Mouse (Mus musculus): ENCODE data around the gene Gramd1b. TPM values are rescaled to one million over a fixed set of nuclear protein-coding genes. Genes with fewer than 3 reads are reported as not detected.
"Not testable (repeated sequence)": the region's sequence is repeated elsewhere in the genome, so short reads cannot be mapped to it uniquely, and the experiment has no call there.

Gramd1b gene
- total RNA-seq, 4 experiments from 2014 or later: 134 to 191 (median 158) TPM

DNA sequence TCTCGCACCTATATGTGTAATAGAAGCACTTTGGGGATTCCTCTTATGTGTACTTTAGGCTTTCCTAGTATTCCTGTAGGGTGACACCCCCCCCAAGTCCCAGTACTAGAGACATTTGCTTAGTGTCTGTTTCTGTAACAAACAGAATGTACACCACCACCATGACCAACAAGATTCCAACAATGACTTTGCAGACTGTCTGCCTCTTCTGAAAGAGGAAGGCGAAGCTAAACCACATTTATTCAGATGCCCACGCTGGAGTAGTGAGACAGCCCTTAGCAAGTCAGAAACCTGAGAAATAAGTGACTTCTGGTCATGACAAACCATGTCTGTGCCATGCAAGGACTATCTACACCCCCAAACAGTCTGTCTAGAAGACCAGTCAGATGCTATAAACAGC is 11.9 kb downstream of the Gramd1b start:
- DNase-seq (ENCODE audit: low spot score in 2 of 2): no peak

GRCm38 (mm10) chr9:40511970-40512369 is 19.2 kb downstream of the Gramd1b start:
- no peak for DNase-seq (ENCODE audit: low spot score in 2 of 2)

GRCm38 (mm10) chr9:40509479-40509878 is 21.7 kb downstream of the Gramd1b start:
- DNase-seq (ENCODE audit: low spot score in 2 of 2): no peak

DNA sequence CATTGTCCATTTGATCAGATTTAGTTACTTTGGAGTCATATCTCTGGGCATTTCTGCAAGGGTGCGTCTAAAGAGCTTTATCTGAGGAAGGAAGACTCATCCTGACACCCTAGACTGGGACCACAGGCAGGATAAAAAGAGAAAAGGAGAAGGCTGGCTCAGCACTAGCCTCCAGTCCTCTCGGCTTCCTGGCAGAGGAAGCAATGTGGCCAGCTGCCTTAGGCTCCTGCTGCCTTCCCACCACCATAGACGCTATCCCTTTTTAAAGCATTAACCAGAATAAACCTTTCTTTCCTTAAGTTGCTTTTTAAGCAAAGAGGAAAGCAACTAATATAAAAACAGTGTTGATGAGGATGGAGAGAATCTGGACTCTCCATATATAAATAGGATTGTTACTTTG is 24.6 kb downstream of the Gramd1b start:
- no peak for DNase-seq (ENCODE audit: low spot score in 2 of 2)

GRCm38 (mm10) chr9:40505471-40506312 is 25.5 kb downstream of the Gramd1b start:
- DNase-seq (ENCODE audit: low spot score in 2 of 2): peak; percentile 43 to 45

DNA sequence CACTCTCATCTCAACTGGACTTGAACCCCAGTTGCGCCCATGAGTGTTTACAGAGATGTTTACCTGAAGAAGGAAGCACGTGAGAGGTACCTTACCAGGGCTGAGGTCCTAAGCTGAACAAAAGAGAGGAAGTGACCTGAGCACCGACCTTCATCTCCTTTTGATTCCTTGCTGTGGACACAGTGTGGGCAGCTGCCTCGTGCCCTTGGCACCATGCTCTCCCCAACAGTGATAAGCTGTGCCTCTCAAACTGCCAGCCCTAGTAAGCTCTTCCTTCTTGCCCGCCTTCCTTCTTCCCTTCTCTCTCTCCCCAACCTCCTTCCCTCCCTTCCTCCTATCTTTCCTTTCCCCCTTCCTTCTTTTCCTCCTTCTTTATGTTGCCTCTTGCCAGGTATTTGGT is 26.3 kb downstream of the Gramd1b start:
- DNase-seq (ENCODE audit: low spot score in 2 of 2): no peak

GRCm38 (mm10) chr9:40500691-40501090 is 30.5 kb downstream of the Gramd1b start:
- DNase-seq (ENCODE audit: low spot score in 2 of 2): no peak

GRCm38 (mm10) chr9:40482351-40483084 is 48.7 kb downstream of the Gramd1b start:
- DNase-seq (ENCODE audit: low spot score in 2 of 2): not testable (repeated sequence)

- DNase-seq (ENCODE audit: low spot score in 2 of 2): no peak
Observed at GRCm38 (mm10) chr9:40481271-40481670, 49.9 kb downstream of the Gramd1b start.

DNA sequence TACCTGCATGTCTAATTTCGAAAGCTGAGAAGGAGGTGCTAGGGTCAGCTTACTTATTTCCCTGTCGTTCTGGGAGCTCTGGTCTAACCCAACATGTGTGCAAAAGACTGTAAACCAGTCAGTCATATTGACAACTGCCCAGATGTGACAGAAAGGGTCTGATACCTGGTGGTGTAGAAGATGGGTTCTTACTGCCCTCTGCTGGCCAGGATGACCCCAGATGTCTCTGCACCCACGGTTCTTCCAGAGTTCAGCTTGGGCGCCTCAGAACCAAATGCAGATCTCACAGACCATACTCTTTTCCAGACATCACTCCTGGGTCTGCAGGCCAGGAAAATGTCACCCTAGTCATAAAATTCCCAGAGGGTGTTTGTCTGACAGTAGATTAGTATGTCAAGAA is 51.9 kb downstream of the Gramd1b start:
- no peak for DNase-seq (ENCODE audit: low spot score in 2 of 2)

GRCm38 (mm10) chr9:40478146-40478900 is 52.9 kb downstream of the Gramd1b start:
- DNase-seq (ENCODE audit: low spot score in 2 of 2): no peak

DNA sequence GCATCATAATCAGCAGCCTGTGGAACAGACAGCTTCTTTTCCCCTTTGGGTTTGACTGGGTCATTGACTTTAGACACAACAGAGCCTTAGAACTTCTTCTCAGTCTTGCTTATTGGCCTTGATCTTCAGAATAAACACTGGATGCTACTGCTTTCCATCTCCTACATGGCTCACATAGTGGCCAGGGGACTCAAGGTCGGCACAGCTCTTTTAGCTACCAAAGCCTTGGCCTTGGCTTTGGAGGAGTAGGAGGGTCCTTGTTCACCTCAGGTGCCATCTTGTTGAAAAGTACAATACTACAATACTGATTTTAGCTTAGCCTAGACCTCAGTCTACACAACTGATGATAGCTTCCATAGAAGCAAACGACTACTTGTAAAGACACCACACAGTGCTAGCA is 53.6 kb downstream of the Gramd1b start:
- DNase-seq (ENCODE audit: low spot score in 2 of 2): no peak

- no peak for DNase-seq (ENCODE audit: low spot score in 2 of 2)
Observed at GRCm38 (mm10) chr9:40476098-40476497, 55.1 kb downstream of the Gramd1b start.

DNA sequence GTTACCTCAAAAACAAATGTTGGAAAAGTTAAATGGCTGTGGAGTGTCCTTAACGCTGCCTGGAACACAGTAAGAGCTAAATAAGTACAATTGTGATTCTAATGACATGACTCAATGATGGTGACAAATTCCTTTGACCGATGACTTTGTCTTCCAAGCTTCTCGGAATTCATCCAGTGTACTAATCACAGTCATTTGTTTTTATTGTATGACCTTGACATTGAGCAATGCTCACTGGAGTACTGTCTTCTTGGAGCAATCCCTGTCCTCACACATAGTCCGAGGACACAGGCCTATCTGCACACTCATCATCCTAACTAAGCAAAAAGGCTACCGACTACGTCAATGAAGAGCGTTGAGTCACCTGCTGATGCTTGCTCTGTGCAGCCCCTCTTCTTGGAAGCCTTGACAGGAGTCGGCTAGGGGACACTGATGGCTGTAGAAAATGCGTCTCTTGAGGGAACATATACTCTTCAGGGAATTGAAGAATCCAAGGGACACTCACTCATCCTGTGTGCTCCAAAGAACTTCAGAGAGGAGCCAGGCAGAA is 58.1 kb downstream of the Gramd1b start:
- no peak for DNase-seq (ENCODE audit: low spot score in 2 of 2)

DNA sequence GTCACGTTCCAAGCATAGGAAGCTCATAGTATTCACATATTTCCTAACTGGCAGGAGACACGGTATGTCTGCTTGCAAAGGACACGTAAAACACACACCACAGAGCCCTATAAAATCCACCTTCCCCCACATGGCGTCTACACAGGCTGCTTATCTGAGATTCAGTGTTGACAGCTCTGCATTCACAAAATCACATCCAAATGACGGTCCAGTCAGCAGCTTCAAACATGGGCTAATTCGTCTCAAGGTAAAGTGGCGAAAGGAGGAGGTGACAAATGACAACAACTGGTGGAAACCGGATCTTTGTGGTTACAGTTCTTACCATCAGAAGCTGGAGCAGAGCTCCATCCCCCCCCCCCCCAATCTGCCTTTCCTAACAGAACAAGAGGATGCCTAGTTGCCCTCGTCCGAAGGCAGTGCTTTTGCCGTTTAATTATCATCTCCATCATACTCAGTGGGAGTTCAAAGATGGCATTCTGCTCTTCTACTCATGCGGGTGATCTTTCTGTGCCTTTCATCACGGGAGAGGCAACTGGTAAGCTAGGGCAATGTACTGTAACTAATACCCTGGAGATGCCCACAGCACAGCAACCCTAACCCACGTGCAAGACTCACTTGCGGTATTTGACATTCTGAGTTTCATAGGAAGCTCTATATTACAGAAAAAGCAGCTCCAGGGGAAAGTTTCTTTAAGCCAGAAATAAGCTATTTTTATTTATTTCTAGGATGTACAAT is 61.6 kb downstream of the Gramd1b start:
- DNase-seq (ENCODE audit: low spot score in 2 of 2): no peak

- no peak for DNase-seq (ENCODE audit: low spot score in 2 of 2)
Observed at GRCm38 (mm10) chr9:40466782-40467181, 64.4 kb downstream of the Gramd1b start.

DNA sequence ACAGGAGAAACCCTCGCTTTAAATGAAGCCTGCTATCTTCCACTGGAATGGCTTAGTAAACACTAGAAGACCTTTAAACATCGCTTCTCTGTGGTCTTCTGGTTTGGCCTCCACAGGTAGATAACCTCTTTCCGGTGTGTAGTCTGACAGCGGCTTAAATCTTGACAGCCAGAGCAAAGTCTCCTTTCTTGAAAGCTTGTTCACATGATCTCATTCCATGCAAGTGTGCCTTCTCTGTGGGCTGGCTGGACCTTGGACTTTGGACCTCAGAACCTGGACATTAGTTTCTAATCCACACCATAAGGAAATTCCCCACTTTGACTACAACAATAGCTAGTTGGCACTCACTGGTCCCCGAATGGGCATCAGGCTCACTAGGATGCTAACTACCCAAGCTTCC is 65.6 kb downstream of the Gramd1b start:
- no peak for DNase-seq (ENCODE audit: low spot score in 2 of 2)

DNA sequence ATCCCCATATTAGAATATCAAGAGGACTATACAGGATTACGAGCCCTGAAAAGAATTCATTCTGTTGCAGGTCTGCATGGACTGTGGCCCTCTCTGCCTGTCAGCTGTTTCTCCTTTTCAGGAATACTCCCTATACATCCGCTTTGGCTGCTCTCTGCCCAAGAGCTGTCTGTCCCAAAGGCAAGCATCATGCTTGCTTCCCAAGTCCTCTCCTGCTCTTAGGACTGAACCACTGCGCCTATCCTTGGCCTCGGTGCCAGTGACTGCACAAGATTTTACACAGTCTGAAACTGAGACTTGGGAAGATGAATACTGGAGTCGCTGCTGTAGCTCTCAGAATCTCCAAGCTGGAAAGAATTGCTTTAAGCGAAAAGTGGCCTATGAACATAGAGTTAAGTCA is 68.8 kb downstream of the Gramd1b start:
- DNase-seq (ENCODE audit: low spot score in 2 of 2): no peak

DNA sequence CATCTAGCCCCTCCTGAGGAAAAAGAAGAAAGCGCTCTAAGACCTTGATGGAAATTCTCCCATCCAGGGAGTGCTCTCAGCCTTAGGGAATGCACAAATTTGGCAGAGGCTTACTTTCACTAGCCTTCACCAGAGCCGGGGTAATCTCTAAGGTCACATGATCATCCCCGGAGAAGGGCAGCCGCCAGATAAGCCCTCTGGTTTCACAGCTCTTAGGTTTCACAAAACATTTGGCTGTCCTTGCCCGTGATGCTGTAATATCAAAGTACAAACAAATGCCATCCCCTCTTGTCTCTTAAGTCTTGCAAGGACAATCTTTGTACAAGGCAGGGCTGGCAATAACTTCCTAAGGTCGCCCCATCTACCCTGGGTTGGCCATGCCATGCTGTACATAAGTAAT is 70.4 kb downstream of the Gramd1b start:
- no peak for DNase-seq (ENCODE audit: low spot score in 2 of 2)

GRCm38 (mm10) chr9:40459304-40460280 is 71.6 kb downstream of the Gramd1b start:
- no peak for DNase-seq (ENCODE audit: low spot score in 2 of 2)
